Mouse (Mus musculus): ENCODE measurements around the gene Pik3r4. TPM values are rescaled to one million over a fixed set of nuclear protein-coding genes. Genes with fewer than 3 reads are reported as not detected.

Pik3r4 gene
- total and polyA plus RNA-seq, 2 experiments from 2014 or later: 12.8 to 25.5 TPM

GRCm38 (mm10) chr9:105720430-105720829 lies 77.7 kb downstream of the Pik3r4 start:
- TF ChIP-seq CTCF (IDR thresholded peaks at IDR 0.05): no peak
- H3K9me3 ChIP-seq (ENCODE audit: low read length): no peaks in the 10 kb centered on the region
- H3K27me3 ChIP-seq (ENCODE audit: insufficient read depth, low read length): no peaks in the 10 kb centered on the region
- DNase-seq (ENCODE audit: low spot score): no peak
- H3K4me3 ChIP-seq (ENCODE audit: low read depth, low read length): no peak overlapping the region
- ATAC-seq (ENCODE audit: low FRiP score): no peak
- no peak overlapping the region for H3K27ac ChIP-seq (ENCODE audit: low read depth, low read length)
- no peak overlapping the region for H3K4me2 ChIP-seq (ENCODE audit: low read depth, low read length, poor library complexity, severe bottlenecking)
- no peaks in the 10 kb centered on the region for H3K4me1 ChIP-seq (ENCODE audit: insufficient read depth, low read length)
- H3K36me3 ChIP-seq (ENCODE audit: insufficient read depth, low read length): no peaks in the 10 kb centered on the region
- no peak overlapping the region for H3K9ac ChIP-seq (replicated peaks; ENCODE audit: low read length, poor library complexity, severe bottlenecking)
- 81% methylated on average over 4 of the region's 4 CpGs for WGBS

- H3K36me3 ChIP-seq (ENCODE audit: insufficient read depth, low read length): no peaks in the 10 kb centered on the region
- H3K4me3 ChIP-seq (ENCODE audit: low read depth, low read length): no peak overlapping the region
- 81% methylated on average over 7 of the region's 7 CpGs for WGBS
- no peak overlapping the region for H3K9ac ChIP-seq (replicated peaks; ENCODE audit: low read length, poor library complexity, severe bottlenecking)
- ATAC-seq (ENCODE audit: low FRiP score) (no peak), DNase-seq (ENCODE audit: low spot score) (no peak)
- no peaks in the 10 kb centered on the region for H3K9me3 ChIP-seq (ENCODE audit: low read length)
- TF ChIP-seq CTCF (IDR thresholded peaks at IDR 0.05): no peak
- H3K27me3 ChIP-seq (ENCODE audit: insufficient read depth, low read length): no peaks in the 10 kb centered on the region
- H3K4me1 ChIP-seq (ENCODE audit: insufficient read depth, low read length): no peaks in the 10 kb centered on the region
- no peak overlapping the region for H3K4me2 ChIP-seq (ENCODE audit: low read depth, low read length, poor library complexity, severe bottlenecking)
- H3K27ac ChIP-seq (ENCODE audit: low read depth, low read length): no peak overlapping the region
Measured at GRCm38 (mm10) chr9:105731976-105732375, 89.2 kb downstream of the Pik3r4 start.

GRCm38 (mm10) chr9:105734651-105735050 lies 91.9 kb downstream of the Pik3r4 start:
- no peak for DNase-seq (ENCODE audit: low spot score)
- Histone ChIP-seq H3K9me3 (ENCODE audit: low read length) (no peaks in the 10 kb centered on the region), H3K27me3 (ENCODE audit: insufficient read depth, low read length) (no peaks in the 10 kb centered on the region), H3K27ac (ENCODE audit: low read depth, low read length) (no peak overlapping the region), H3K4me2 (ENCODE audit: low read depth, low read length, poor library complexity, severe bottlenecking) (no peak overlapping the region), H3K4me3 (ENCODE audit: low read depth, low read length) (no peak overlapping the region), H3K9ac (replicated peaks; ENCODE audit: low read length, poor library complexity, severe bottlenecking) (no peak overlapping the region), H3K36me3 (ENCODE audit: insufficient read depth, low read length) (no peaks in the 10 kb centered on the region), H3K4me1 (ENCODE audit: insufficient read depth, low read length) (no peaks in the 10 kb centered on the region)
- 85% methylated on average over 2 of the region's 2 CpGs for WGBS
- no peak for TF ChIP-seq CTCF (IDR thresholded peaks at IDR 0.05)
- ATAC-seq (ENCODE audit: low FRiP score): no peak

- no peaks in the 10 kb centered on the region for H3K4me1 ChIP-seq (ENCODE audit: insufficient read depth, low read length)
- ATAC-seq (ENCODE audit: low FRiP score): no peak
- no peak overlapping the region for H3K9ac ChIP-seq (replicated peaks; ENCODE audit: low read length, poor library complexity, severe bottlenecking)
- H3K9me3 ChIP-seq (ENCODE audit: low read length): no peaks in the 10 kb centered on the region
- H3K36me3 ChIP-seq (ENCODE audit: insufficient read depth, low read length): no peaks in the 10 kb centered on the region
- H3K27me3 ChIP-seq (ENCODE audit: insufficient read depth, low read length): no peaks in the 10 kb centered on the region
- peak; percentile 62 for DNase-seq (ENCODE audit: low spot score)
- H3K4me2 ChIP-seq (ENCODE audit: low read depth, low read length, poor library complexity, severe bottlenecking): no peak overlapping the region
- H3K4me3 ChIP-seq (ENCODE audit: low read depth, low read length): no peak overlapping the region
- 57% methylated on average over 5 of the region's 5 CpGs for WGBS
- no peak overlapping the region for H3K27ac ChIP-seq (ENCODE audit: low read depth, low read length)
- no peak for TF ChIP-seq CTCF (IDR thresholded peaks at IDR 0.05)
Measured at GRCm38 (mm10) chr9:105735195-105735594, 92.4 kb downstream of the Pik3r4 start.

Other genes with a start within 250 kb of the Pik3r4 start
- gene Aste1, start 247.6 kb upstream of the Pik3r4 start, total RNA-seq (2014; rRNA removed): 7.3 and 9.4 TPM in 2 replicates
- gene Aste1, start 247.6 kb upstream of the Pik3r4 start, polyA plus RNA-seq (2015; fragmentation: Nextera tagmentation; extraction: Ambion mirVana): 8.5 and 9.9 TPM in 2 replicates
- 1.4 and 3.1 TPM in 2 replicates for gene Nek11, start 247.5 kb upstream of the Pik3r4 start, total RNA-seq (2014; rRNA removed)
- gene Nek11, start 247.5 kb upstream of the Pik3r4 start, polyA plus RNA-seq (2015; fragmentation: Nextera tagmentation; extraction: Ambion mirVana): 2.7 and 3.6 TPM in 2 replicates
- 157 and 184 TPM in 2 replicates for gene Atp2c1, start 115.7 kb upstream of the Pik3r4 start, total RNA-seq (2014; rRNA removed)
- gene Atp2c1, start 115.7 kb upstream of the Pik3r4 start, polyA plus RNA-seq (2015; fragmentation: Nextera tagmentation; extraction: Ambion mirVana): 65.7 and 70.6 TPM in 2 replicates
- gene Col6a6, start 185.2 kb downstream of the Pik3r4 start, total RNA-seq (2014; rRNA removed): 0.28 and 0.49 TPM in 2 replicates
- 0.20 and 0.23 TPM in 2 replicates for gene Col6a6, start 185.2 kb downstream of the Pik3r4 start, polyA plus RNA-seq (2015; fragmentation: Nextera tagmentation; extraction: Ambion mirVana)